Mouse (Mus musculus): Measurements from ENCODE around the gene Eif5. TPM values are rescaled to one million over a fixed set of nuclear protein-coding genes. Genes with fewer than 3 reads are reported as not detected.
A peak's percentile ranks its signal among the peaks of the same experiment; 100 is the strongest.
"Not testable (repeated sequence)": the region's sequence is repeated elsewhere in the genome, so short reads cannot be mapped to it uniquely, and the experiment has no call there.

Gene Eif5
- total RNA-seq, 2 experiments from 2014 or later = 260 to 272 TPM

- no peak for DNase-seq (ENCODE audit: low spot score in 2 of 2)
Observed at GRCm38 (mm10) chr12:111524469-111524868, 13.3 kb upstream of the Eif5 start.

- no peak for DNase-seq (ENCODE audit: low spot score in 2 of 2)
Observed at GRCm38 (mm10) chr12:111524883-111525282, 12.9 kb upstream of the Eif5 start.

DNA sequence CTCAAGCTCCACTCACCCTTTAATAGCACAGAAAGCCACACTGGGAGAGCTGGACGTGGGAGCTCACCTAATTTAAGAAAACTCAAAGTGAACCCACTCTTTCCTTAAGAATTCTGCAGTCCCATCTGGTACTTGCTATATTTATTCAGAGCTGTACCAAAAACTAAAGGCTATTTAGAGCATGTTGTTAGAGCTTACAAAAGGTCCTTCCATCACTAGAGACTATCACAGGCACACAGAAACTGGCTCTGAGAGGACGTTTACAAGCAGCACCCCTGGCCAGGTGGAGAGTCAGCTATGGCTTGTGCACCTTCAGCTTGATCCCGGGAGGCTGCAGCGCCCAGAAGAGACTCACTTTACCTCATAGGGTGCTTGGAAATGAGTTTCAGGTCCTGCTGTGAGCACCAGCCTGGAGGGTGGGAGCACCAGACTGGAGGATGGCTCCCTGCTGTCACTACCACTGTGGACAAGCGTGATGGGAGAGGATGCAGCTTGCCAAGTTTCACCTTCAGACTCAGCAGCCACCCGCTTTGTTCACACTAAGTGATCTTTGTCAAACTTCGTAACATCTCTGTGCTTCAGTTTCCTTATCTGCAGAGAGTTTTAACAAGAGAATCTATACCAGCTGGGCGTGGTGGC lies 10.1 kb upstream of the Eif5 start:
- no peak for DNase-seq (ENCODE audit: low spot score in 2 of 2)

DNA sequence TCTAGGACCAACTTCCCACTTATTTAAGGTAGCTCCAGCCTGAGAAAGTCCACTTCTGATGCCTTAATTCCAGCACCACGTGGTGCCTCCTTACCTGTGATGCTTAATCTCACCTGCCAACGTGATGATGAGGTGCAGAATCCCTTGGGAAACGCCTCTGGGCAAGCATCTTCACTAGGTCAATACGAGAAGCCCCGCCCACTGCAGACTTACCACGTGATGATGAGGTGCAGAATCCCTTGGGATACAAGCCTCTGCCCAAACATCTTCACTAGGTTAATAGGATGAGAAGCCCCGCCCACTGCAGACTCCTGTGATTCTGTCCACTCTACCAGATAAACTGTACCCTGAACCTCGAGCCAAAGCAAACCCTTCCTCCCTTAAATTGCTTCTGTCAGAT lies 8.6 kb upstream of the Eif5 start:
- no peak for DNase-seq (ENCODE audit: low spot score in 2 of 2)

- DNase-seq (ENCODE audit: low spot score in 2 of 2) = no peak
Observed at GRCm38 (mm10) chr12:111533096-111533794, 4.6 kb upstream of the Eif5 start.

- DNase-seq (ENCODE audit: low spot score in 2 of 2) = no peak
Observed at GRCm38 (mm10) chr12:111535281-111535680, 2.5 kb upstream of the Eif5 start.

- no peak for DNase-seq (ENCODE audit: low spot score in 2 of 2)
Observed at GRCm38 (mm10) chr12:111535762-111536161, 2.1 kb upstream of the Eif5 start.

GRCm38 (mm10) chr12:111536746-111537145 lies 1.1 kb upstream of the Eif5 start:
- no peak for DNase-seq (ENCODE audit: low spot score in 2 of 2)

DNA sequence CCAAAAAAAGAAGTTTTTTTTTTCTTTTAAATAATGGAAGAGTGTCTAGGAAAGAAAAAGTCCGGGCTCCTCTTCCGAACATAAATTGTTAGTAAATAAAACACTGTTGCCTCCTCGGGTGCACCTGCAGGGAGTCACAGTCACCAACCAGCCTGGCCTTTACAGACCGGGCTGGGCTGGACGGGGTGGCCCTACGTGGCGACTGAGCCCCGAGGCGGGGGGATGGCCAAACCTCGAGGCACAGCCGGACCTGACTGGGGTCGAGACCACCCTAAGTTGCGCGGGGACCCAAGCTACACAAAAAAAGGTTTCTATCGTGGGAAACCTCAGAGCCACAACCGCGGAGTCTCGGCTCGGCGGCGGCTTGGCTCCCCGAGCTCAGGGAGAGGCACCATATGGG lies 475 bp upstream of the Eif5 start:
- no peak for DNase-seq (ENCODE audit: low spot score in 2 of 2)

GRCm38 (mm10) chr12:111538292-111539040 lies 650 bp downstream of the Eif5 start:
- peak; percentile 75 to 87 for DNase-seq (ENCODE audit: low spot score in 2 of 2)

DNA sequence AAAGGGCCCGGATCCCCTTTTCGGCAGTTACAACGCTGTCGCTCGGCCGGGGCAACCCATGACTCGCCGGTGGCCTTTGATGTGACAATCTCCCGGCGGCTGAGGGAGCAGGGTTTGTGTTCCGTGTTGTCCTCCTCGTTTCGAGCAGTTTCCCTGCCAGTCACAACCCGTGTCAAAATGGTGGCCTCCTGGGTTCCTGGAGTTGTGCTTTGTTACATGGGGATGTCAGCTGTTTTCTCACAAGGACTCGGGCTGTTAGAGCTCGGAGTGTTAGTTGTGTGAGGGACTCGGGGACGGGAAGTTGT lies 1.2 kb downstream of the Eif5 start:
- DNase-seq (ENCODE audit: low spot score in 2 of 2) = no peak

- DNase-seq (ENCODE audit: low spot score in 2 of 2) = no peak
Observed at GRCm38 (mm10) chr12:111547070-111547469, 9.3 kb downstream of the Eif5 start.

DNA sequence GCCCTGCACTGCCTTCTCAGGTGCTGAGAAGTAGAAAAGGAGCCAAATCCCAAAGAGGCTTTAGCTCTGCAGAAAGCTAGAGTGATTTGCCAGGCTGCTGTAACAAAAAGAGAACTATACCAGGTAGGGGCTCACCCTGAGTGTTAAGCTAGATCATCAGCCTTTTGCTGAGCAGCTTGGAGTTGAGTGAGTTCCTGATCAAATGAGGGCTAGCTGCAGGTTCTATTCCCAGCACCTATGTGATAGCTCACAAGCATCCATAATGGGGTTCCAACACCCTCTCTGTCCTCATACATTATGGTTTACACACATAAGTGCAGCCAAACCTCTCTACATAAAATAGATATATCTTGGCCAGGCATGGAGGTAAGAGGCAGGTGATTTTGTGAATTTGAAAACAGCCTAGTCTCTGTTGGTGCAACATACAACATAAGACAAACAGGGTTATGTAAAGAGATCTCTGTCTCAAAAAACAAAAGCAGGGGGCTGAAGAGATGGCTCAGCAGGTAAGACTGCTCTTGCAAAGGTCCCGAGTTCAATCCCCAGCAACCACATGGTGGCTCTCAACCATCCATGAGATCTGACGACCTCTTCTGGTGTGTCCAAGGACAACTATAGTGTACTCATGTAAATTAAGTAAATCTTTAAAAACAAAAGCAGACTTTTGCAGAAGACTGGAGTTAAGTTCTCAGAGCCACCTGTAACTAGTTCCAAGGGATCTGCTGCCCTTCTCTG lies 10.9 kb downstream of the Eif5 start:
- DNase-seq (ENCODE audit: low spot score in 2 of 2) = no peak

DNA sequence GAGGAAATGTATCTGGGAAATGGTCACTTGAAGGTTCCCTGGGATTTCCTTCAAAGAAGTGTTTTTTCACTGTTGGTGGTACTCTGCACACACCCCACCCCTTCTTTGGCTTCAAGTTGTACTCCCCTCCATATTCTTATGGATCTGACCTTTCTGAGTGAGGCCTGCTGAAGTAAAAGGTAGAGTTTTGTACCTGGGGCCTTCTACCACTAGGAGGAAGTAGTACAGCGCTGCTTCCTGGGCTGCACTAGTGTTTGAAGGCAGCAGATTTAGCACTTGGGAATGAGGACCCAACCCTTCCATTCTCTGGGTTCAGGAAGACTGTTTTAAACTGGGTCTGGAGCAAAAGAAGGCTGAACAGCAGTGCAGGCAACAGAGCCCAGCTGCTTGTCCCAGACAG lies 12.9 kb downstream of the Eif5 start:
- no peak for DNase-seq (ENCODE audit: low spot score in 2 of 2)

DNA sequence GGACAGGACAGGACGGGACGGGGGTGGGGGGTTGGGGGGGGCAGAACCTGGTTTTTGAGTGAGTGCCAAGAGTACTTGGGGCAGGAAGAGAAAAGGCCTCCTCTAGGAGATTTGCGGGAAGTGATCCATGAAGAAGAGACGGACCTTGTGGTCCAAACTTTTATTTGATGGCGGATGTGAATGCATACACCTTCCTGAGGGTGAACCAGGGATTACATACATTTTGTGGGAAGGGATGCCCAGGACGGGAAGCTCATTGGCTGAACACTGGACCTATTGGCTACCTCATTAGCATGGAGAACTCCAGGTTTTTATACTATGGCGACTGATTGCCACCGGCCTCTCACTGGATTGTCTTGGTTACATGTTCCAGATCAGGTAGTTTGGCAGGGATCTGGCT lies 14.5 kb downstream of the Eif5 start:
- no peak for DNase-seq (ENCODE audit: low spot score in 2 of 2)

GRCm38 (mm10) chr12:111555357-111555756 lies 17.5 kb downstream of the Eif5 start:
- no peak for DNase-seq (ENCODE audit: low spot score in 2 of 2)

DNA sequence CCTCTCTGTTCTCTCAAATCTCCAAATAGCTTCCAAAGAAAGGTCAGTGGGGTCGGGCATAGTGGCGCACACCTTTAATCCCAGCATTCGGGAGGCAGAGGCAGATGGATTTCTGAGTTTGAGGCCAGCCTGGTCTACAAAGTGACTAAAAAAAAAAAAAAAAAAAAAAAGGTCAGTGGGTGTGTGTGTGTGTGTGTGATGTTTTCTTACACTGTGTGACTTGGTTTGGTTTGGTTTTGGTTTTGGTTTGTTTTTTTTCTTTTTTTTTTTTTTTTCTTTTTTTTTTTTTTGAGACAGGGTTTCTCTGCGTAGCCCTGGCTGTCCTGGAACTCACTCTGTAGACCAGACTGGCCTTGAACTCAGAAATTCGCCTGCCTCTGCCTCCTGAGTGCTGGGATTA lies 18.1 kb downstream of the Eif5 start:
- not testable (repeated sequence) for DNase-seq (ENCODE audit: low spot score in 2 of 2)

DNA sequence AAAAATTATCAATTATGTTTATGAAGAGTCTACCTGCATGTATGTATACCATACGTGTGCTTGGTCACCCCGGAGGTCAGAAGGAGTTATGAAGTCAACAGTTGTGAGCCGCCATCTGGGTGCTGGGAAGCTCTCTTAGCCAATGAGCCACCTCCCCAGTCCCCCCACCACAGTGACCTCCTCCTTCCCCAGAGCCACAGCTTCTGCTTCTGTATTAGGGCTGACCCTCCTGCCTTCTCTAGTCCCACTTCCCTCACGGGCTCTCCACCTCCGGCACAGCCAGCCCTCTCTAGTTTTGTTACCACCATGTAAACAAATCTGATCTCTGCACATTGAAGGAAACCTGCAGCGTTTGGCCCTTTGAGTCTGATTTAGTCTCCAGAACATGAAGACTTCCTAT lies 19.7 kb downstream of the Eif5 start:
- no peak for DNase-seq (ENCODE audit: low spot score in 2 of 2)

DNA sequence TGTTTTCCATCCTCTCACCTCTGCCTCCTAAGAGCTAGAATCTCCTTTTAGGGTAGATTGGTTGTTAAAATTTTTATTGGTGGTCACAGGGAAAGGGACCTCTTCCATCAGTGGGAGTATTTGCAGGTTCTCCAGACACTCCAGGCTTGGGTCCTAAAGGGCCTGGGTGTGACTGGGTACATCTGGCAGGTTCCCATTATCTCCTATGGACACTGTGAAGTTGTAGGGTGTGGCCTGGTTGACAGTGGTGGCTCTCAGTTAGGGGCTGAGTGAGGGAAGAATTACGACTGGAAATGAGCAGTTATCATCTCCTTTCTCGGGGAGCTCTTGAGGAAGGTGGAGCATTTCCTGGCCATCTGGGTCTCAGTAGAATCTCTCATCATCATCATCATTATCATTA lies 20.8 kb downstream of the Eif5 start:
- no peak for DNase-seq (ENCODE audit: low spot score in 2 of 2)

DNA sequence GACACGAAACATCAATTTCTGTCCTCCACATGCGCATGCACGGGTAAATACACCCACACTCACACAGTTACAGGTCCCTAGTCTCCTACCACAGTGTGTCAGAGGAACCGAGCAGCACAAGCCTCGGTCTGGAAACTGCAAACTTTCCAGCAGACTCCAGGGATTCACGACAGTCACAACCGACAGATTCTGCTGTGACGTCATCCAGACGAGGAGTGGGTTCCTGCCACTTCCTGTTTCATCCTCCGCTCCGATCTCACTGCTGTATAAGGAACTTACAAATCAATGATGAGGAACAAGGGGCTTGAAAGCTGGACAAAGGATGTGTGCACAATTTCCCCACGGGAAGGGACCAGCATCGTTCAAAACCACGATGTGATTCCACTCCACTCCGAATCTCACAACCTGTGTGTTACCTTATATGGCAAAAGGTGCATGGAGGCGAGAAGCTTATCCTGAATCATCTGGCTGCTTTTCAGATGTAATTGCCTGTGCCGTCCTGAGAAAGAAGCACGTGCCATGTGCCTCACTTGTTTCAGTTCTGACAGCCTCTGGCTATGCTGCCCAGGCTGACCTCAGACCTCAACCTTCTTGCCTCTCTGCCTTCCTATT lies 21.9 kb downstream of the Eif5 start:
- DNase-seq (ENCODE audit: low spot score in 2 of 2) = peak; percentile 58 to 64

DNA sequence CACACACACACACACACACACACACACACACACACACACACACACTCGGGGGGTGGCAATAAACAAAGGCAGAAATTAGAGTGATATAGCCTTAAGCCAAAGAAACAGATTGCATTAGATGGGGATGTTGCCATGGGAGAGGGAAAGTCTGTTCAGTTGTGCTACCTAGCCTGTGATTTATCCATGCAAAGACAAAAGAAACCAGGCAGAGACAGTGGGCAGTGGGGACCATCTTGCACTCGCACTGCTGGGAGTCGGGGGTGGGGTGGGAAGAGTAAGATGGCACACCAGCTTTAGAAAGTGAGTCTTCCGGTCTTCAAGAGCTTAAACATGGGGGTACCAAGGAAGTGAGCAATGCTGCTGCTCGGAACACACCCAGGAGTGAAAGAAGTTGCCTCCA lies 22.5 kb downstream of the Eif5 start:
- DNase-seq (ENCODE audit: low spot score in 2 of 2) = peak in 1 of 2 experiments; percentile 37
